Mouse (Mus musculus) effector memory CD4-positive, alpha-beta T cell, adult 7 months (primary cell): ENCODE data around the gene Calhm3. TPM values are rescaled to one million over a fixed set of nuclear protein-coding genes. Genes with fewer than 3 reads are reported as not detected.

Experiments used
- polyA plus RNA-seq: library from polyadenylated mRNA; unstranded; fragments of 100-300 nt; shearing (Covaris generic); gene quantifications from one replicate; pipeline ENCODE4 v1.2.1, GENCODE M21; 2017

Gene Calhm3
- not detected for polyA plus RNA-seq

DNA sequence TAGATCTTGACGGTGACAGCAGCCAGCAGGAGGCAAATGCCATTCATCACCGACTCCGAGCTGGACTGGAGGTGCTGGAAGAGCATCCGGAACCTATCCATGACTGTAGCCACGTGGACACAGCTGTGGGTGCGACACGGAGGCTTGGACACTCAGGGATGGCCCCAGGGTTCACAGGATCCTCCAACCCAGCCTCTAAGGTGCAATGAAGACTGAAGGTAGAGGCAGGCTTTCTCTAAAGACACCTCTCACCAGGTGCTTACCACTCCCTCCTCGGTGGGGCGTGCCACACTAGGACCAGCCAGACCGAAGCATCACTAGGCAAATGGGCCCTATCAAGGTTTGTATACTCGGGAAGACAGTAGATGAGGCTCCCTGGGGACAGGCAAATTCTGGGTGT, at the start of gene Calhm3:
TSS of gene Calhm3 (minus strand) at position 101 of the 400 bp plus-strand sequence.

DNA sequence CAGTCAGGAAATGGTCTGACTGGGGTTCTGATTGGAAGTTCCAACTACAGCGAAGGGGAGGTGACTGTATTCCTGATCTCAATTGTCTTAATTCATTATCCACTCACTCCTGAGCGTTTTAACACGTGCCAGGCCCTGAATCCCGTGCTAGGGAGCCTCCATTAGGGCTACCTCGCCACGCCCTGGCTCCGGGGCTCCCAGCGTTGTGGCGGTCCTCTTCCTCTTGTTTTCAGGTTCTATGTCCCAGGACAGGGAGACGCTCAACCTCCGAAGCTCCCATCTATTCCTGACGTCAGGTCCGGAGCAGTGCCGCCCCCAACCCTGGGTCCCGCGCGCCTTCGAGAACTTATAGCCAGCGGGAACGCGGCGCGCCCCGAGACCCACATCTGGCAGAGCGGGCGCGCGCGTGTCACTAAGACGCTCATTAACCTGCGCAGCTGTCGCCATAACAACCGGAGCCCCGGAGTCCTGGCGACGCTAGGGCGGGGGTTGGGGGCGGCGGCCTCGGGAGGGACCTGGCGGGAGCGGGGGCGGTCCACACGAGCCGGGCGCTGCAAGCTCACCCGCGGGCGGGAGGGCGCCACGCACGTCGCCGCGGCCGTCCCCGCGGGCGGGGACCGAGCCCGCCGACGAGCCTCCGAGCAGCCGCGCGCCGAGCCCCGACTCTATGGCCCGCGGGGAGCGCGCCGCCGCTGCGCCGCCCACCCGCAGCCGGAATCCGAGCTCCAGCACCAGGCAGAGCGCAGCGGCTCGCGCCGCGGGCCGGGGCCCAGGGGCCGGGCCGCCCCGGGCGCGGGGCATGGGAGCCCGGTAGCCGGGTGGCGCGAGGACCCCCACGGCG, 21.1 kb upstream of the Calhm3 start, which contains the start of gene Neurl1a:
TSS of gene Neurl1a (plus strand) at position 390 of the 841 bp plus-strand sequence.

DNA sequence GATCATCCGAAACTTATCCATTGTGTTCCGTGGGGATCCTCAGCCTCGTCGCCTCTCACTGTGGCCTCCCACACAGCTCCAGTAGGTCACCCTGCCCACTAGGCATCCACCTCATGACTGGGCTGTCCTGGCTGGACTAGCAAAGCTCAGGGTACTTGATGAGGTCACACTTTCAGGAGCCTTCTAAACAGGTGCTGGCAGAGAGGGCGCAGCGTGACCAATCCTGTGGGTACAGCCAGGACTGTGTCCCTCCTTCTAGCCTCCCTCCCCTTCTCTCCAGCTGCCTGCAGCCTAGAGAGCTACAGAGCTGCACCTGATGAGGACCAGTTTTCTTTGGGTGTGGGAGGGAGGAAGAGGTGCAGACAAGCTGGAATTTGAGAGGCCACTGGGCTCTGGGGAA, 13.4 kb downstream of the Calhm3 start, which contains the start of gene Calhm1:
TSS of gene Calhm1 (minus strand) at position 101 of the 400 bp plus-strand sequence.

DNA sequence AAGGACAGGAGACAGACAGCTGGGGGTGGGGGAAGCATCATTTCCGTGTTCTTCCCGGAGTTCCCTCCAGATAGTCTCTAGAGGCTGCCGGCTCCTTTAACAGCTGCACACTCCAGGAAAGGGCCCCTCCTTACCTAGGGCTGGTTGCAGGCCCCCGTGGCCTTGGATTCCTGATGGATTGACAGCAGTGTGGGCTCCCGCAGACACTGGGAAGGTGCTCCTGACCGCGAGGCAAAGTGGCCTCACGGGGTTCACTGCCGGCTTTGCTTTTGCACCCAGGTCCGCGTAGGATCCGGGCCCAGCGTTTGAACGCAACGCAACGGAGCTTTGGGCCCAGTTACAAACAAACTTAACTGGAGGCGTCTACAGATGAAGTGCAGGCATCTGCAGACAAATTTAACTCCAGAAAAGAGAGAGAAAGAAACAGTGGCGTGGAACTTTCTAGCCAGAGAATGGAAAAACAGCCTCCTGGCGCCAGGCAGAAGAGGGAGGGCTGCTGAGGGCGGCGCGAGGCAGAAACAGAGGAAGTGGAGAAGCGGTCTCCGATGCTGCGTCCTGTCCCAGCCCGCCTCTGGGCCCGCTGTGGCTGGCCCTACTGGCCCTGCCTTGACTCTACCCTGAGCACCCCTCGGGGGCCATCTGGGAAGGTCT, 19.7 kb downstream of the Calhm3 start, which contains the start of gene Calhm2:
TSS of gene Calhm2 (minus strand) at position 524 of the 651 bp plus-strand sequence.

Other genes starting within 250 kb of the Calhm3 start
- gene Ina, start 143.1 kb downstream of the Calhm3 start, polyA plus RNA-seq: 0.12 TPM
- gene Nt5c2, start 142.6 kb downstream of the Calhm3 start, polyA plus RNA-seq: 84.5 TPM
- 30.5 TPM for gene Pcgf6, start 106.9 kb downstream of the Calhm3 start, polyA plus RNA-seq
- 25.1 TPM for gene Taf5, start 90.0 kb downstream of the Calhm3 start, polyA plus RNA-seq
- gene Usmg5, start 67.1 kb downstream of the Calhm3 start, polyA plus RNA-seq: 539 TPM
- 15.5 TPM for gene Pdcd11, start 67.0 kb downstream of the Calhm3 start, polyA plus RNA-seq
- 3.6 TPM for gene Calhm2, start 19.5 kb downstream of the Calhm3 start, polyA plus RNA-seq
- gene Calhm1, start 13.5 kb downstream of the Calhm3 start, polyA plus RNA-seq: not detected
- gene Neurl1a, start 21.1 kb upstream of the Calhm3 start, polyA plus RNA-seq: 0.65 TPM